Mouse (Mus musculus): ENCODE results near the gene Rpa1.

DNA sequence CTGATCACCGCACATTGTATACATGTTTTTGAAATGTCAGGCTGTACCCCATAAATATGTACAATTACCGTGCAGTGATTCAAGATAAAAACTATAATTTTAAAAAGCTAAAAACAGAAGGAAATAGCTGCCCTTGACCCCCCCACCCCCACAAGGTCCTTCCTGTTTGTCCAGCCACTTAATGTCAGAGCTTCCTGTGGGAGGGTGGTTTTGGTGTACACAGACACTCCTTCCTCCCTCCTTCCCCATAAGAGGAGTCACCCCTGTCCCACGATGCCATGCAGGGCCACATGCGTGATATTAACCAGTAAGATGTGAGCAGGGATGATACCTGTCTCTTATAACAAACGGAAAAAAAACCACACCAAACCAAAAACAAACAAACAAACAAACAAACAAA is 92.8 kb downstream of the Rpa1 start:
- TF ChIP-seq POLR2A (IDR thresholded peaks at IDR 0.05; ENCODE audit: low read depth, low read length) (no peak), CTCF (conservative IDR thresholded peaks at IDR 0.05 in 1 of 2, IDR thresholded peaks at IDR 0.05 in 1 of 2; ENCODE audit: low read depth in 2 of 2, low read length in 2 of 2) (no peak), MAFK (IDR thresholded peaks at IDR 0.05; ENCODE audit: insufficient replicate concordance, low read length) (no peak), EP300 (IDR thresholded peaks at IDR 0.05; ENCODE audit: low read length) (no peak), E2F4 (IDR thresholded peaks at IDR 0.05; ENCODE audit: insufficient replicate concordance, low read depth, low read length) (no peak), NELFE (IDR thresholded peaks at IDR 0.05; ENCODE audit: low read depth, low read length) (no peak), BHLHE40 (IDR thresholded peaks at IDR 0.05; ENCODE audit: low read depth, low read length) (no peak), ZKSCAN1 (IDR thresholded peaks at IDR 0.05; ENCODE audit: borderline replicate concordance, low read depth, low read length) (no peak), MAZ (IDR thresholded peaks at IDR 0.05; ENCODE audit: low read depth, low read length) (no peak)
